Mouse (Mus musculus) thymus, postnatal 36 days (tissue): ENCODE measurements around the gene Mapk14.
A peak's percentile ranks its signal among the peaks of the same experiment; 100 is the strongest.

Source experiments
- DNase-seq, 2 experiments: peaks; one replicate each; pipeline ENCODE4 v3.0.0; 2022; ENCODE audit warnings: mixed read lengths in 2 of 2

The Mapk14 gene

GRCm38 (mm10) chr17:28690776-28691686 is at the start of gene Mapk14:
TSS of gene Mapk14 (plus strand) at chr17:28691329.
- DNase-seq: peak; percentile 100

GRCm38 (mm10) chr17:28643697-28644096 is 47.4 kb upstream of the Mapk14 start:
- peak; percentile 15 to 17 for DNase-seq

GRCm38 (mm10) chr17:28644112-28644511 is 47.0 kb upstream of the Mapk14 start:
- no peak for DNase-seq

GRCm38 (mm10) chr17:28646221-28646620 is 44.9 kb upstream of the Mapk14 start:
- DNase-seq: no peak

- peak; percentile 65 to 71 for DNase-seq
Measured at GRCm38 (mm10) chr17:28648607-28649370, 42.3 kb upstream of the Mapk14 start.

- no peak for DNase-seq
Measured at GRCm38 (mm10) chr17:28650268-28650667, 40.9 kb upstream of the Mapk14 start.

GRCm38 (mm10) chr17:28657936-28658335 is 33.2 kb upstream of the Mapk14 start:
- DNase-seq: no peak

- DNase-seq: no peak
Measured at GRCm38 (mm10) chr17:28659564-28659963, 31.6 kb upstream of the Mapk14 start.

GRCm38 (mm10) chr17:28682311-28683084 is 8.6 kb upstream of the Mapk14 start:
- DNase-seq: no peak

GRCm38 (mm10) chr17:28683601-28684000 is 7.5 kb upstream of the Mapk14 start:
- no peak for DNase-seq

GRCm38 (mm10) chr17:28684631-28685030 is 6.5 kb upstream of the Mapk14 start:
- no peak for DNase-seq

GRCm38 (mm10) chr17:28687354-28687753 is 3.8 kb upstream of the Mapk14 start:
- DNase-seq: no peak

- DNase-seq: peak; percentile 15 to 45
Measured at GRCm38 (mm10) chr17:28689586-28690283, 1.4 kb upstream of the Mapk14 start, which contains the start of gene Slc26a8. TSS of gene Slc26a8 (minus strand) at chr17:28690233.

- DNase-seq: peak; percentile 64 to 76
Measured at GRCm38 (mm10) chr17:28691687-28692340, 685 bp downstream of the Mapk14 start.

- DNase-seq: peak; percentile 60 to 69
Measured at GRCm38 (mm10) chr17:28692341-28692710, 1.2 kb downstream of the Mapk14 start.

- DNase-seq: no peak
Measured at GRCm38 (mm10) chr17:28693086-28693485, 2.0 kb downstream of the Mapk14 start.

- no peak for DNase-seq
Measured at GRCm38 (mm10) chr17:28694078-28694477, 2.9 kb downstream of the Mapk14 start.

- DNase-seq: no peak
Measured at GRCm38 (mm10) chr17:28694832-28695231, 3.7 kb downstream of the Mapk14 start.

GRCm38 (mm10) chr17:28696641-28697040 is 5.5 kb downstream of the Mapk14 start:
- no peak for DNase-seq

GRCm38 (mm10) chr17:28697290-28698195 is 6.4 kb downstream of the Mapk14 start:
- DNase-seq: no peak

GRCm38 (mm10) chr17:28698245-28698644 is 7.1 kb downstream of the Mapk14 start:
- DNase-seq: no peak
